Comparison of ENCODE assay signal across 7 mouse cellular contexts in the genomic region with DNA sequence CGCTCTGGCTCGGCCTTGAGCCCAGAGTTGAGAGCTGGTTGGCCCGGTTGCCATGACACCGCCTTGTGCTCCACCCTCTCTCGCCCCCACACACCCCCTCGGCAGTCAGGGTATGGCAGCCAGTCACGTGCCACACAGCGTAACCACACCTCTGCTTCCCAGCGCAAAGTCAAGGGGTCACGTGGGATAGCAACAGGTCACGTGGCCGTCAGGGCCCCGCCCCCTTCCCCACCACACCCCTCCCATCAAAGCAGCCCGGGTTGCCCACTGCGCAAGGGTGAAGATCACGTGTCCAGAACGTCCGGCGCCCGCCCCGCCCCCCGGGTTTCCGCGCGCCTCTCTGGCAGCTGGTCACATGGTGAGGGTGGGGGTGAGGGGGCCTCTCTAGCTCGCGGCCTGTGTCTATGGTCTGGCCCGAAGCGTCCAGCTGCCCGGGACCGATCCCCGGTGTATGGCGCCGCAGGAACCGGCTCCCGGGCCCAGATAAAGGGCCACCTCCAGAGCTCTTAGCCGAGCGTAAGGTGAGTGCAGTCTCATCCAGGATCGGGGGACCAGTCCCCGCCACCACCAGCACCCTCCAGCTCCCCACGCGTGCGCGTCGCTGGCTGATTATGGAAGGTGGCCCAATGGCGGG. TPM values are rescaled to one million over a fixed set of nuclear protein-coding genes. Genes with fewer than 3 reads are reported as not detected.
A peak's percentile ranks its signal among the peaks of the same experiment; 100 is the strongest.
DNase-seq lines count a peak whose midpoint lies in the region; ATAC-seq lines count a peak whose summit lies in the region.

A gene (plus strand): TSS at position 296 of the 634 bp plus-strand sequence.

- H3K4me3 ChIP-seq in embryonic facial prominence, embryonic 12.5 days: peak within 1 kb of the TSS; percentile 91
- peak within 1 kb of the TSS; percentile 77 for H3K4me3 ChIP-seq in limb, embryonic 11.5 days (ENCODE audit: low read depth, low read length)
- peak within 1 kb of the TSS; percentile 78 for H3K4me3 ChIP-seq in midbrain, embryonic 14.5 days (replicated peaks; ENCODE audit: low read depth, low read length)

- peak within 1 kb of the TSS; percentile 98 for H3K9ac ChIP-seq in embryonic facial prominence, embryonic 12.5 days
- H3K9ac ChIP-seq in limb, embryonic 11.5 days (ENCODE audit: low read length): peak within 1 kb of the TSS; percentile 98
- peak within 1 kb of the TSS; percentile 95 for H3K9ac ChIP-seq in midbrain, embryonic 14.5 days (replicated peaks; ENCODE audit: low read length)

- H3K27me3 ChIP-seq in embryonic facial prominence, embryonic 12.5 days: peaks cover 22% of the 10 kb centered on the region
- H3K27me3 ChIP-seq in limb, embryonic 11.5 days (ENCODE audit: control insufficient read depth, insufficient read depth, low read length): peaks cover 20% of the 10 kb centered on the region
- no peaks in the 10 kb centered on the region for H3K27me3 ChIP-seq in midbrain, embryonic 14.5 days (ENCODE audit: control insufficient read depth, insufficient read depth, low read length)

- H3K4me1 ChIP-seq in embryonic facial prominence, embryonic 12.5 days: peaks cover 23% of the 10 kb centered on the region
- H3K4me1 ChIP-seq in limb, embryonic 11.5 days (ENCODE audit: control insufficient read depth, insufficient read depth, low read length): peaks cover 16% of the 10 kb centered on the region
- H3K4me1 ChIP-seq in midbrain, embryonic 14.5 days (ENCODE audit: control insufficient read depth, insufficient read depth, low read length): peaks cover 27% of the 10 kb centered on the region; the same call in 1 of the 2 replicates

- H3K36me3 ChIP-seq in embryonic facial prominence, embryonic 12.5 days: peaks cover 39% of the 10 kb centered on the region
- peaks cover 32% of the 10 kb centered on the region for H3K36me3 ChIP-seq in limb, embryonic 11.5 days (ENCODE audit: control insufficient read depth, insufficient read depth, low read length)
- peaks cover 37% of the 10 kb centered on the region for H3K36me3 ChIP-seq in midbrain, embryonic 14.5 days (ENCODE audit: control insufficient read depth, insufficient read depth, low read length)

- H3K4me2 ChIP-seq in embryonic facial prominence, embryonic 12.5 days (replicated peaks): peak within 1 kb of the TSS; percentile 81
- peak within 1 kb of the TSS; percentile 76 for H3K4me2 ChIP-seq in limb, embryonic 11.5 days (ENCODE audit: low read depth, severe bottlenecking)
- H3K4me2 ChIP-seq in midbrain, embryonic 14.5 days (ENCODE audit: low read length): peak within 1 kb of the TSS; percentile 82

- H3K27ac ChIP-seq in embryonic facial prominence, embryonic 12.5 days: peak within 1 kb of the TSS; percentile 72
- peak within 1 kb of the TSS; percentile 82 for H3K27ac ChIP-seq in limb, embryonic 11.5 days (replicated peaks; ENCODE audit: low read depth, low read length)
- H3K27ac ChIP-seq in midbrain, embryonic 14.5 days (replicated peaks; ENCODE audit: low read depth, low read length): peak within 1 kb of the TSS; percentile 93

- DNase-seq in adrenal gland, postnatal 25 days: peak; percentile 99
- DNase-seq in heart, adult 11 months: peak; percentile 100
- DNase-seq in kidney, adult 18-20 months: peak; percentile 99
- peak; percentile 99 for DNase-seq in limb, embryonic 11.5 days (ENCODE audit: low spot score)
- DNase-seq in midbrain, embryonic 14.5 days: peak; percentile 99
- DNase-seq in spleen, adult 18-20 months: peak; percentile 97 to 98

- no peaks in the 10 kb centered on the region for H3K9me3 ChIP-seq in embryonic facial prominence, embryonic 12.5 days
- no peaks in the 10 kb centered on the region for H3K9me3 ChIP-seq in limb, embryonic 11.5 days (ENCODE audit: control insufficient read depth, low read length)
- H3K9me3 ChIP-seq in midbrain, embryonic 14.5 days (ENCODE audit: control insufficient read depth, low read length): no peaks in the 10 kb centered on the region

- ATAC-seq in embryonic facial prominence, embryonic 12.5 days (ENCODE audit: insufficient number of reproducible peaks, insufficient read depth, low FRiP score, low TSS enrichment): peak; percentile 85
- ATAC-seq in limb, embryonic 11.5 days (ENCODE audit: insufficient number of reproducible peaks, low FRiP score, low TSS enrichment, low read depth): peak; percentile 94
- ATAC-seq in midbrain, embryonic 14.5 days (ENCODE audit: low FRiP score, low TSS enrichment): peak; percentile 91

- 0% methylated on average over 46 of the region's 46 CpGs for WGBS in embryonic facial prominence, embryonic 12.5 days
- under 1% methylated on average over 46 of the region's 46 CpGs for WGBS in limb, embryonic 11.5 days
- WGBS in midbrain, embryonic 14.5 days: under 1% methylated on average over 46 of the region's 46 CpGs

RNA-seq across cellular contexts. Expression of the gene that starts here (rescaled TPM):
- 218 and 247 TPM in 2 replicates for total RNA-seq in adrenal gland, postnatal 25 days (2021)
- polyA plus RNA-seq in embryonic facial prominence, embryonic 12.5 days (2016; fragmentation: Nextera tagmentation; extraction: Ambion mirVana): 2,215 and 2,234 TPM in 2 replicates
- polyA plus RNA-seq in limb, embryonic 11.5 days (2014; fragmentation: Nextera tagmentation; extraction: Ambion mirVana): 2,988 and 3,194 TPM in 2 replicates
- 1,072 and 1,231 TPM in 2 replicates for polyA plus RNA-seq in midbrain, embryonic 14.5 days (2014; fragmentation: Nextera tagmentation; extraction: Ambion mirVana)

Comparison
In these comparisons a context has a peak if more than half of its experiments do, and no peak if none do; other contexts are left out.
1. Peak in every context shown above with its lines: DNase-seq, ATAC-seq, H3K4me3 ChIP-seq and H3K27ac ChIP-seq.